Mouse (Mus musculus) left cerebral cortex, adult 11 months (tissue): ENCODE measurements at regions not wholly inside any gene's neighbourhood (a gene's known extent, or its start where the extent isn't known, plus 50 kb on each side); places are given as distances from the start of the nearest gene placed in this dataset.
A peak's percentile ranks its signal among the peaks of the same experiment; 100 is the strongest.
"Not testable (repeated sequence)": the region's sequence is repeated elsewhere in the genome, so short reads cannot be mapped to it uniquely, and the experiment has no call there.

Source experiments
- DNase-seq: peaks from one replicate; pipeline ENCODE4 v3.0.0; 2022; ENCODE audit warnings: low spot score

- no peak for DNase-seq
Observed at GRCm38 (mm10) chr3:82290373-82290772, 67.5 kb upstream of the Map9 start.

GRCm38 (mm10) chr3:82288996-82289395 is 68.8 kb upstream of the Map9 start:
- no peak for DNase-seq

- no peak for DNase-seq
Observed at GRCm38 (mm10) chr3:82276977-82277714, 80.7 kb upstream of the Map9 start.

- no peak for DNase-seq
Observed at GRCm38 (mm10) chr3:82275822-82276203, 82.0 kb upstream of the Map9 start.

GRCm38 (mm10) chr3:82274945-82275821 is 82.7 kb upstream of the Map9 start:
- peak; percentile 51 for DNase-seq

GRCm38 (mm10) chr3:82274196-82274937 is 83.5 kb upstream of the Map9 start:
- DNase-seq, result no peak

GRCm38 (mm10) chr3:82273511-82273910 is 84.3 kb upstream of the Map9 start:
- not testable (repeated sequence) for DNase-seq

- no peak for DNase-seq
Observed at GRCm38 (mm10) chr3:82271965-82272364, 85.9 kb upstream of the Map9 start.

GRCm38 (mm10) chr3:82265941-82266340 is 91.9 kb upstream of the Map9 start:
- DNase-seq, result no peak

GRCm38 (mm10) chr3:82261976-82262375 is 95.9 kb upstream of the Map9 start:
- no peak for DNase-seq

GRCm38 (mm10) chr3:82259986-82260652 is 97.7 kb upstream of the Map9 start:
- no peak for DNase-seq

- peak; percentile 69 for DNase-seq
Observed at GRCm38 (mm10) chr3:82250796-82251261, 105.2 kb upstream of the Gucy1a1 start.

GRCm38 (mm10) chr3:82249968-82250795 is 104.6 kb upstream of the Gucy1a1 start:
- DNase-seq, result no peak

GRCm38 (mm10) chr3:82236377-82237057 is 90.9 kb upstream of the Gucy1a1 start:
- no peak for DNase-seq

- no peak for DNase-seq
Observed at GRCm38 (mm10) chr3:82234306-82234705, 88.7 kb upstream of the Gucy1a1 start.

- DNase-seq, result no peak
Observed at GRCm38 (mm10) chr3:82223379-82223778, 77.8 kb upstream of the Gucy1a1 start.

- no peak for DNase-seq
Observed at GRCm38 (mm10) chr3:82221924-82222323, 76.3 kb upstream of the Gucy1a1 start.

- not testable (repeated sequence) for DNase-seq
Observed at GRCm38 (mm10) chr3:82219192-82219885, 73.8 kb upstream of the Gucy1a1 start.

- no peak for DNase-seq
Observed at GRCm38 (mm10) chr3:82214566-82215465, 69.2 kb upstream of the Gucy1a1 start.
